Mouse (Mus musculus) testis, adult 2 months (tissue): ENCODE measurements at regions not wholly inside any gene's neighbourhood (a gene's known extent, or its start where the extent isn't known, plus 50 kb on each side); places are given as distances from the start of the nearest gene placed in this dataset.

Experiments
- CTCF ChIP-seq: fragments of 200-500 bp; IDR thresholded peaks from 2 replicates; pipeline ENCODE4 v1.5.1; 2012; ENCODE audit warnings: low read depth, mild to moderate bottlenecking, inconsistent platforms, low read length, moderate library complexity; ENCODE audit not compliant: control insufficient read depth, insufficient read depth, insufficient replicate concordance
- POLR2A ChIP-seq: fragments of 200-500 bp; IDR thresholded peaks from 2 replicates; pipeline ENCODE4 v1.6.1; 2012; ENCODE audit warnings: low read depth, mild to moderate bottlenecking, inconsistent platforms, low read length, moderate library complexity; ENCODE audit not compliant: control insufficient read depth

- TF ChIP-seq CTCF, result no peak
- no peak for TF ChIP-seq POLR2A
These were observed 58.7 kb upstream of the Col13a1 start for GRCm38 (mm10) chr10:62037402-62038199.
